Mouse (Mus musculus): ENCODE results near the gene Mucl3.

DNA sequence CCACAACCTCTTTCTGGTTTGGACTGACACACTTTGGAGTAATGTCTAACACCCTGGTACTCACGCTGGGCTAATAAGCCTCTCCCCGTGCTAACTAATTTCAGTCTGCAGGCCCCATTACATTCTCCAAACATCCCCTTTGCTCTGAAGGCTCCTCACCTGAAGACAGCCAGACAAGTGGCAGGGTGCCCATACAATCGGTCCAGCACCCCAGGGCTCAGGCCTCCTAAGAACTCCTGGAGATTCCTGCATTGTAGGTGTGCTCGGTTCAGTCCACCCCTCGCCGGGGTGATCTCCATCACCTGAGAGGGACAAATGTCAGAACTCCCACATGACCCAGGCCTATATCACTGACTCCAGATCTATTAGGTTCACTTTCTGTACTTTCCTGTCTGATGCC, 29.0 kb upstream of the Mucl3 start:
- TF ChIP-seq EP300 (IDR thresholded peaks at IDR 0.05; ENCODE audit: insufficient read depth, low read depth, low read length) (no peak), POLR2A (IDR thresholded peaks at IDR 0.05; ENCODE audit: insufficient read depth, low read depth, low read length) (no peak)
